Mouse (Mus musculus) brain, embryonic 14.5 days (tissue): Measurements from ENCODE around the gene Pitpnm2. TPM values are rescaled to one million over a fixed set of nuclear protein-coding genes. Genes with fewer than 3 reads are reported as not detected.

Experiments used
- DNase-seq: peaks from one replicate; pipeline ENCODE4 v3.0.0-alpha.2; 2011; ENCODE audit warnings: low read depth
- CTCF ChIP-seq: fragments of 200-500 bp; IDR thresholded peaks from 2 replicates; pipeline ENCODE4 v1.5.1; 2012; ENCODE audit warnings: inconsistent platforms, mild to moderate bottlenecking, moderate library complexity, borderline replicate concordance; ENCODE audit not compliant: insufficient read depth, insufficient read length; ENCODE audit errors: extremely low read depth
- POLR2A ChIP-seq: fragments of 200-500 bp; IDR thresholded peaks from 2 replicates; pipeline ENCODE4 v1.6.1; 2012; ENCODE audit warnings: mild to moderate bottlenecking, inconsistent platforms, borderline replicate concordance; ENCODE audit not compliant: poor library complexity, insufficient read depth, insufficient read length, severe bottlenecking; ENCODE audit errors: extremely low read depth
- polyA plus RNA-seq: library from polyadenylated mRNA; depleted of rRNA; stranded (reverse); fragments of >200 nt; gene quantifications from 2 replicates; pipeline ENCODE4 v1.2.3, GENCODE M21; 2012

Pitpnm2 gene
- polyA plus RNA-seq, 1 experiment = 61.2 TPM

GRCm38 (mm10) chr5:124114276-124115025 lies 135.1 kb downstream of the Pitpnm2 start:
- no peak for DNase-seq

DNA sequence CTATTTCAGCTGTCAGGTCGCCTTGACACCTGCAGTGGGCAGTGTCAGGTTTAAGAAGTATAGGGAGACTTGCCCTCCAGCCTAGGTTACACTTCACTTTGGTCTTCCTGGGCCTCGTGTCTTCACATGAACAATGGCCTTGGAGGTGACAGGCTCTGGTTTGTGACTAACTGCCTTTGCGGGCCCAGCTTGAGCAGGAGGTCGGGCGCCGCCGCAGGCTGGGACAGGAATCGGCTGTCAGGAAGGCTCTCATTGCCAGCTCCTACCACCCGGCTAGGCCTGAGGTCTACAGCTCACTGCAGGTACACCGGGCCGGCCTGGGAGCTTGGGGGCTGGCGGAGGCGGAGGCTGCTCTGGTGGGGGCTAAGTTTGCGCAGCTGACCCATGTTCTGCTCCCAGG lies 136.5 kb downstream of the Pitpnm2 start:
- peak; percentile 57 for TF ChIP-seq CTCF
- no peak for TF ChIP-seq POLR2A

More at GRCm38 (mm10) chr5:124114276-124115025, 135.1 kb downstream of the Pitpnm2 start:
- no peak for TF ChIP-seq POLR2A
- TF ChIP-seq CTCF = no peak

GRCm38 (mm10) chr5:124112531-124112930 lies 137.0 kb downstream of the Pitpnm2 start:
- DNase-seq = no peak
- TF ChIP-seq CTCF (no peak), POLR2A (no peak)

More for the DNA sequence above, 136.5 kb downstream of the Pitpnm2 start:
- DNase-seq = peak; percentile 59

DNA sequence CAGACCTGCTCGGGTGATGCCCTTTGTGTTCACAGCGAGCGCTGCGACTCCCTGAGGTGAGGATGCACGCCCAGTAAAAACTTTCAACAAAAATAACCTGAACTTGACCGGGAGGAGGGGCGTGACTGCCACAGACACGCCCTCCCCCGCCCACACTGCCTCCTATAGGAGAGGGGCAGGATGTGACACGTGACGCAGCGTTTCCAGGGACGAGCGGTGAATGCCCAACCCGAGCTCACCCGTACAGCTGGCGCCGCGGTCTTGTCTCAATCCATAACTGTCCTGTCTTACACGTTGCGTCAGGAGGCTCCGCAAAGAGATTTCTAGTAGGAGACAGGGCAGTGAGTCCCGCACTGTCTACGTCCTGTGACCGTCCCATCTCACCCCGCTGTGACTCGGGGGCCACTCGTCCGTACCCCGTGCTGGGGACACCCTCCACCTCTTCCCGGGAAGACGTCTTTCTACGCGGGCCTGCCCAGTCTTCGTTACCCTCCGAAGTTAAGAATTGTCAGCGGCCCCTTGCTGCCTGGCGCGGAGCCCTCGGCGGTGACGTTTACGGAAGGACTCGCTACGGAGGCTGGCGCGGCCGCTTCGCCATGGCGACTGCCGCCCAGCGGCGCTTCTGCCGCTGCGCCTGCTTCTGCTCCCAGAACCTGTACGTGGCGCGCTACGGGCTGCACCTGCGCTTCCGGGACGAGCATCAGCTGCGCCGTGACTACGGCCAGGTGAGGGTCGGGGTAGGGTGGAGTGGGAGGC lies 137.6 kb downstream of the Pitpnm2 start, which contains the start of gene Ogfod2:
Ogfod2 (plus strand) TSS at position 556 of the 756 bp plus-strand sequence.
- TF ChIP-seq POLR2A = peak; percentile 51; the same call in 1 of the 2 replicates
- peak; percentile 38; the same call in 1 of the 2 replicates for TF ChIP-seq CTCF

GRCm38 (mm10) chr5:124111077-124111741 lies 138.4 kb downstream of the Pitpnm2 start:
- TF ChIP-seq CTCF = peak; percentile 86
- TF ChIP-seq POLR2A = no peak
- peak; percentile 53 for DNase-seq

More for the DNA sequence above, 137.6 kb downstream of the Pitpnm2 start, which contains the start of gene Ogfod2:
- DNase-seq = peak; percentile 99

DNA sequence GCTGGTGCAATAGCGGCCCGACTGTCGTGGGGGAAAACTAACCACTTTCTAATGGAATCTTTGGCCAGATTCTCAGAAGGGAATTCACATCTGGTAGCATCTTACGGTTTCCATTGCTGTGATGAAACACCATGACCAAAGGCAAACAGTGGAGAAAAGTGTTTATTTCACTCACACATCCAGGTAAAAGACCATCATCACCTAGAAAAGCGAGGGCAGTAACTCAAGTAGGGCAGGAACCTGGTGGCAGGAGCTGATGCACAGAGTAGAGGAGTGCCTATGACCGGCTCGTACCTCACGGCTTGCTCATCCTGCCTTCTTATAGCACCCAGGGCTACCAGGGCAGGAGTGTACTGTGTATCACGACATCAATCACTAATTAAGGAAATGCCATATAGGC lies 146.0 kb downstream of the Pitpnm2 start:
- TF ChIP-seq CTCF = no peak
- no peak for TF ChIP-seq POLR2A
- DNase-seq = no peak

DNA sequence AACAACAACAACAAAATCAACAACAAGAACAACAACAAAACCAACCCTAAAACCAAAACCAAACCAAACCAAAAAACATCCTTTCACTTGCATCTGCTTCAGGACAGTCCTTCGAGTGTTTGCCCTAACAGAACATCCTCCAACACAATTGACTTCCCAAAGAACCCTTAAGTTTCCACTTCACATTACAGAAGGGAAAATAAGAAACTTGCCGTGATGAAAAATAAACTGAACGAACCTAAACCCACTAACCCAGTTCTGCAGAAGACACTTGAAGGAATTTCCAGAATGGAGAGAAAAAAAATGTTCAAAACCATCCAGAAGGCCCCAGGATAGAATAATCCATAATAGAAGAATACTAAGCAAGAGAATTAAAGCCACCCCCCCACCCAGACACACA lies 146.5 kb downstream of the Pitpnm2 start:
- TF ChIP-seq POLR2A (no peak), CTCF (no peak)
- DNase-seq = no peak

DNA sequence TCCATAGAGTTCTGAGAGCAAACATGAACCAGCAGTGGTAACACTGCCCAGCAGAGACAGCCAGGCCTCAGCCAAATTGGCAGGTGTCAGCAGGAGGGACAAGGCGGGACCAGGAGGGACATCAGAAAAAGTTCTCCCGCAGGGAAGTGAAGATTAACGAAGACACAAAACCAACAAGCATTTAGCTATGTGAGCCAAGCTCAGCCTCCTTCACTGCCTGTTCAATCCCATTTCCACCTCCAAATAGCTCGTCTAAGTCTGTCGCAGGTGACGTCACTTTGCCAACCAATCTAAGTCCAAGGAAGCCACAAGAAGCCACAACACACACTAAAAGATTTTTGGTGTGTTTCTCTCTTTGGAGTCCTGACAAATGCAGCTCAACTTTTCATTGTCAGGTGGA lies 147.2 kb downstream of the Pitpnm2 start:
- TF ChIP-seq POLR2A (no peak), CTCF (no peak)
- no peak for DNase-seq

DNA sequence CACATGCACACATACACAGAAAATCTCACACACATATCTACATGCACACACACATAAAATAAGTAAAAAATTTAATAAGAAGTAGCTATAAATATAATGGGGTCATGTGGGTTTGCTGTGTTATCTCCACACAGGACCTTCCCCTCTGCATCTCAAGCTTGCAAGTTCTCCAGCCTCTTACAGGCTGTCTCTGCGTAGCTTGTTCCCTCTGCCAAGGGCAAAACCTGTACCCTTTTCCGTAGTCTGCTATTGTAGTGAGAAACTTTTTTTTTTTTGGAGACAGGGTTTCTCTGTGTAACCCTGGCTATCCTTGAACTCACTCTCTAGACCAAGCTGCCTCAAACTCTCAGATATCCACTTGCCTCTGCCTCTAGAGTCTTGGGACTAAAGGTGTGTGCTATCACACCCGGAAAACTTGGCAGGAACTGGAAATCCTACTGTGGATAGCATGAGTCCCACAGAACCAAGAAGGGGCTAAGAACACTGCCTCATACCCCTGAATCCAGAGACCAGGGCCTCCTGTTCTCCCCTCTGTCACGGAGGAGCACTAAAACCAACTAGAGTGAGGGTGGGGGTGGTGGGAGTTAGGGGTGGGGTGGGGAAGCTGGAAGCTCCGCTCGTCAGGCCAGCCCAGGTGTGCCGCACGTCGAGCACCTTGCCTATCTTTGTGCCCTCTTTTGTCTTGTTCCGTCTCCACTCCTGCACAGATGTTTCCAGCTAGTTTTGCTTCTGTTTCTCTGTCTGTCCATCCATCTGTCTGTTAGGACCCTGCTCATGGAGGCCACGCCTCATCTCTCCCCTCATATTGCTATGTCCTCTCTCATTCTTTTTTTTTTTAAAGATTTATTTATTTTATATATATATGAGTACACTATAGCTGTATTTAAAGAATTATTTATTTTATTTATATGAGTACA lies 149.2 kb downstream of the Pitpnm2 start:
- no peak for DNase-seq
- TF ChIP-seq POLR2A (no peak), CTCF (no peak)

GRCm38 (mm10) chr5:124098923-124099322 lies 150.6 kb downstream of the Pitpnm2 start:
- no peak for TF ChIP-seq POLR2A
- TF ChIP-seq CTCF = no peak
- no peak for DNase-seq

DNA sequence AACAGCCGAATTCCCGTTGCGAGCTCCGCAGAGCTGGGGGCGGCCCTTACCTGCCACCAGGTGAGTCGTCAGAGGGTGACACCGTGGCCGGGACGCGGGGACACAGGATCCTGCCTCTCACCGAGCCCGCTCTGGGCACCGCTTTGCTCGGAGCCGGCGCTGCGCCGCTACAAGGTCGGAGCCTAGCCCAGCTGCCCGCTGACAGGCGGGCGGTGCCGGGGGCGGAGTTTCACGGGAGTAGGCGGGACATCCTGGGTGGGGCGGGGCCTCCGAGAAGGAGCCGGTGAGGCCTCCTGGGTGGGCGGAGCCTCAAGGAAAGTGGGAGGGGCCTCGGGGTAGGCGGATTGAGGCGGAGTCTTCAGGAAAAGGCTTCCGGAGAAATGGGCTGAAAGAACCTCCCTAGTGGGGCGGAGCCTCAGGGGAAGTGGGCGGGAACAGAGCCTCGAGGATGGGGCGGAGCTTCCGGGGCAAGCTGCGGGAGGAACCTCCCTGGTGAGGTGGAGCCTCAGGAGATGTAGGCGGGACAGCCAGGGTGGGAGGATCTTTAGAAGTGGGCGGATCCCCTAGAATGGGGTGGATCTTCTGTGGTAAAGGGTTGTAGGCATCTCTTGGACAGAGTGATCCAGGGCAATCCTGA lies 153.8 kb downstream of the Pitpnm2 start, which contains the start of gene Abcb9:
Abcb9 (minus strand) TSS at position 203 of the 637 bp plus-strand sequence.
- peak; percentile 89 for DNase-seq
- TF ChIP-seq CTCF (no peak), POLR2A (no peak)
